Mouse (Mus musculus) limb, embryonic 12.5 days (tissue): Measurements from ENCODE around the gene Gm6460. TPM values are rescaled to one million over a fixed set of nuclear protein-coding genes. Genes with fewer than 3 reads are reported as not detected.
"Not testable (repeated sequence)": the region's sequence is repeated elsewhere in the genome, so short reads cannot be mapped to it uniquely, and the experiment has no call there.

Experiments used
- ATAC-seq: fragments of 200-750 bp; cut with Nextera tagmentation; 2 replicates; pipeline ENCODE4 v1.8.0; 2017; ENCODE audit warnings: low read depth, moderate TSS enrichment; ENCODE audit not compliant: insufficient number of reproducible peaks, insufficient read depth, low FRiP score, low TSS enrichment
- H3K27ac ChIP-seq: fragments of 300-500 bp; sonication (generic); 2 replicates; pipeline ENCODE4 v1.5.1; 2016; ENCODE audit warnings: mild to moderate bottlenecking, moderate library complexity
- H3K27me3 ChIP-seq: fragments of 300-500 bp; sonication (generic); 2 replicates; pipeline ENCODE4 v1.6.1; 2016; ENCODE audit warnings: mild to moderate bottlenecking, moderate library complexity
- H3K36me3 ChIP-seq: fragments of 300-500 bp; sonication (generic); 2 replicates; pipeline ENCODE4 v1.6.1; 2016; ENCODE audit warnings: mild to moderate bottlenecking, moderate library complexity
- H3K4me1 ChIP-seq: fragments of 300-500 bp; sonication (generic); replicated peaks from 2 replicates; pipeline ENCODE4 v1.6.1; 2016
- H3K4me2 ChIP-seq: fragments of 300-500 bp; sonication (generic); 2 replicates; pipeline ENCODE4 v1.6.1; 2016; ENCODE audit warnings: mild to moderate bottlenecking, moderate library complexity
- H3K4me3 ChIP-seq: fragments of 300-500 bp; sonication (generic); replicated peaks from 2 replicates; pipeline ENCODE4 v1.5.1; 2016; ENCODE audit warnings: mild to moderate bottlenecking
- H3K9ac ChIP-seq: fragments of 300-500 bp; sonication (generic); replicated peaks from 2 replicates; pipeline ENCODE4 v1.6.1; 2016; ENCODE audit warnings: mild to moderate bottlenecking, moderate library complexity
- H3K9me3 ChIP-seq: fragments of 300-500 bp; sonication (generic); 2 replicates; pipeline ENCODE4 v1.6.1; 2016; ENCODE audit warnings: mild to moderate bottlenecking, moderate library complexity
- WGBS: fragments of 180-500 bp; shearing (Covaris S2); methylation state at CpG from one replicate; pipeline ENCODE4 v1.1.7; 2016; 5-methylcytosine and 5-hydroxymethylcytosine counted together
- polyA plus RNA-seq: library from polyadenylated mRNA; unstranded; fragments of >200 nt; fragmentation: Nextera tagmentation; extraction: Ambion mirVana; gene quantifications from 2 replicates; pipeline ENCODE4 v1.2.1, GENCODE M21; 2016

Gm6460 gene
- polyA plus RNA-seq, result not detected in 2 replicates

- not testable (repeated sequence) for H3K9me3 ChIP-seq, H3K4me2 ChIP-seq, H3K4me3 ChIP-seq, H3K27ac ChIP-seq, ATAC-seq, H3K36me3 ChIP-seq, H3K9ac ChIP-seq, H3K4me1 ChIP-seq, H3K27me3 ChIP-seq
- WGBS, result no CpG with 5 or more reads among the region's 3 CpGs
Observed at GRCm38 (mm10) chr5:11594613-11595012, at the start of gene Gm6460. TSS of gene Gm6460 (plus strand) at chr5:11594913.

Other genes starting within 250 kb of the Gm6460 start
- not detected in 2 replicates for gene Gm8897, start 178.5 kb upstream of the Gm6460 start, polyA plus RNA-seq
- gene Gm8906, start 92.2 kb upstream of the Gm6460 start, polyA plus RNA-seq, result not detected in 2 replicates
- not detected in 2 replicates for gene Gm8922, start 87.0 kb downstream of the Gm6460 start, polyA plus RNA-seq
- not detected in 2 replicates for gene Gm8926, start 175.6 kb downstream of the Gm6460 start, polyA plus RNA-seq